Mouse (Mus musculus) megakaryocyte, embryonic 14.5 days (primary cell): ENCODE results near the gene Rsrc1. TPM values are rescaled to one million over a fixed set of nuclear protein-coding genes. Genes with fewer than 3 reads are reported as not detected.

Source experiments
- H3K27me3 ChIP-seq: replicated peaks from 2 replicates; pipeline ENCODE3; 2012; ENCODE audit warnings: inconsistent platforms
- H3K36me3 ChIP-seq: replicated peaks from 2 replicates; pipeline ENCODE3; 2012; ENCODE audit warnings: low read length, inconsistent platforms, mixed read lengths
- H3K4me1 ChIP-seq: 2 replicates; pipeline ENCODE4 v1.6.1; 2012; ENCODE audit warnings: inconsistent platforms
- H3K4me3 ChIP-seq: replicated peaks from 2 replicates; pipeline ENCODE3; 2012; ENCODE audit warnings: moderate library complexity, mild to moderate bottlenecking, inconsistent platforms
- H3K9me3 ChIP-seq: 2 replicates; pipeline ENCODE4 v1.6.1; 2012; ENCODE audit warnings: inconsistent platforms
- FLI1 ChIP-seq: IDR thresholded peaks from 2 replicates; pipeline ENCODE4 v1.6.1; 2012; ENCODE audit warnings: low read length, inconsistent platforms, mixed read lengths
- GATA1 ChIP-seq: IDR thresholded peaks from 3 replicates; pipeline ENCODE4 v1.6.1; 2012; ENCODE audit warnings: mixed read lengths, low read length, inconsistent platforms, borderline replicate concordance
- polyA plus RNA-seq: library from polyadenylated mRNA; stranded (reverse); fragments of >175 nt; gene quantifications from 2 replicates; pipeline ENCODE4 v1.2.3, GENCODE M21; 2012; ENCODE audit warnings: low replicate concordance; ENCODE audit not compliant: insufficient read depth

The Rsrc1 gene
- polyA plus RNA-seq, 1 experiment, result 15.3 TPM

GRCm38 (mm10) chr3:67084742-67085141 lies 103.6 kb downstream of the Rsrc1 start:
- no peaks in the 10 kb centered on the region for H3K9me3 ChIP-seq
- peaks cover 35% of the 10 kb centered on the region for H3K36me3 ChIP-seq
- H3K27me3 ChIP-seq, result no peaks in the 10 kb centered on the region
- H3K4me1 ChIP-seq, result no peaks in the 10 kb centered on the region
- TF ChIP-seq GATA1, result no peak
- H3K4me3 ChIP-seq, result no peak overlapping the region

GRCm38 (mm10) chr3:67108428-67108827 lies 127.2 kb downstream of the Rsrc1 start:
- no peaks in the 10 kb centered on the region for H3K27me3 ChIP-seq
- TF ChIP-seq FLI1 (no peak), GATA1 (no peak)
- H3K9me3 ChIP-seq, result no peaks in the 10 kb centered on the region

GRCm38 (mm10) chr3:67116317-67116716 lies 135.1 kb downstream of the Rsrc1 start:
- TF ChIP-seq FLI1 (no peak), GATA1 (no peak)
- Histone ChIP-seq H3K36me3 (no peaks in the 10 kb centered on the region), H3K9me3 (no peaks in the 10 kb centered on the region), H3K27me3 (no peaks in the 10 kb centered on the region), H3K4me1 (no peaks in the 10 kb centered on the region), H3K4me3 (no peak overlapping the region)

More at GRCm38 (mm10) chr3:67108428-67108827, 127.2 kb downstream of the Rsrc1 start:
- Histone ChIP-seq H3K4me1 (no peaks in the 10 kb centered on the region), H3K36me3 (peaks cover 5% of the 10 kb centered on the region), H3K4me3 (no peak overlapping the region)

- H3K27me3 ChIP-seq, result no peaks in the 10 kb centered on the region
- H3K4me1 ChIP-seq, result no peaks in the 10 kb centered on the region
- H3K4me3 ChIP-seq, result no peak overlapping the region
- peaks cover 10% of the 10 kb centered on the region for H3K9me3 ChIP-seq
- TF ChIP-seq GATA1 (no peak), FLI1 (no peak)
- peaks cover 7% of the 10 kb centered on the region for H3K36me3 ChIP-seq
These were observed 151.3 kb downstream of the Rsrc1 start for GRCm38 (mm10) chr3:67132521-67132920.

- Histone ChIP-seq H3K9me3 (no peaks in the 10 kb centered on the region; the same call in 1 of the 2 replicates), H3K27me3 (no peaks in the 10 kb centered on the region), H3K4me3 (no peak overlapping the region), H3K36me3 (no peaks in the 10 kb centered on the region), H3K4me1 (no peaks in the 10 kb centered on the region)
- no peak for TF ChIP-seq FLI1
- no peak for TF ChIP-seq GATA1
These were observed 154.7 kb downstream of the Rsrc1 start for GRCm38 (mm10) chr3:67135749-67136375.

- Histone ChIP-seq H3K27me3 (no peaks in the 10 kb centered on the region), H3K4me1 (peaks cover 5% of the 10 kb centered on the region; the same call in 1 of the 2 replicates), H3K4me3 (no peak overlapping the region), H3K36me3 (peaks cover 8% of the 10 kb centered on the region), H3K9me3 (no peaks in the 10 kb centered on the region; the same call in 1 of the 2 replicates)
- TF ChIP-seq GATA1 (no peak), FLI1 (no peak)
These were observed 163.8 kb downstream of the Rsrc1 start for GRCm38 (mm10) chr3:67144952-67145351.

GRCm38 (mm10) chr3:67146280-67146679 lies 165.1 kb downstream of the Rsrc1 start:
- TF ChIP-seq FLI1, result no peak
- no peak for TF ChIP-seq GATA1
- H3K4me3 ChIP-seq, result no peak overlapping the region
- H3K27me3 ChIP-seq, result no peaks in the 10 kb centered on the region
- peaks cover 8% of the 10 kb centered on the region for H3K36me3 ChIP-seq
- H3K9me3 ChIP-seq, result no peaks in the 10 kb centered on the region; the same call in 1 of the 2 replicates
- peaks cover 5% of the 10 kb centered on the region; the same call in 1 of the 2 replicates for H3K4me1 ChIP-seq

GRCm38 (mm10) chr3:67147246-67147645 lies 166.1 kb downstream of the Rsrc1 start:
- peaks cover 6% of the 10 kb centered on the region for H3K36me3 ChIP-seq
- no peaks in the 10 kb centered on the region for H3K27me3 ChIP-seq
- no peak for TF ChIP-seq GATA1
- peaks cover 5% of the 10 kb centered on the region; the same call in 1 of the 2 replicates for H3K4me1 ChIP-seq
- no peak overlapping the region for H3K4me3 ChIP-seq
- H3K9me3 ChIP-seq, result no peaks in the 10 kb centered on the region; the same call in 1 of the 2 replicates

- Histone ChIP-seq H3K9me3 (no peaks in the 10 kb centered on the region), H3K4me3 (no peak overlapping the region), H3K27me3 (no peaks in the 10 kb centered on the region), H3K36me3 (no peaks in the 10 kb centered on the region), H3K4me1 (no peaks in the 10 kb centered on the region)
- TF ChIP-seq GATA1 (no peak), FLI1 (no peak)
These were observed 216.0 kb downstream of the Rsrc1 start for GRCm38 (mm10) chr3:67197179-67197578.

- Histone ChIP-seq H3K27me3 (no peaks in the 10 kb centered on the region), H3K4me1 (no peaks in the 10 kb centered on the region), H3K36me3 (no peaks in the 10 kb centered on the region), H3K9me3 (no peaks in the 10 kb centered on the region), H3K4me3 (no peak overlapping the region)
- no peak for TF ChIP-seq GATA1
- no peak for TF ChIP-seq FLI1
These were observed 231.9 kb downstream of the Rsrc1 start for GRCm38 (mm10) chr3:67213047-67213457.
